ENCODE assay signal across 15 mouse cellular contexts in genomic region chr1:139032411-139032810, GRCm38 (mm10).
"Had no signal": no experiment of that assay in that cellular context is flagged by ENCODE, and none has a peak within 500 bp of the region (broad histone marks: within the 10 kb centered on the region; RNA-seq: fewer than 3 reads in every experiment).

No protein-coding gene starts in this region.

- H3K4me3 ChIP-seq: midbrain, embryonic 10.5 days; midbrain, embryonic 12.5 days; neural tube, embryonic 12.5 days; stomach, embryonic 15.5 days had no signal

- H3K36me3 ChIP-seq: midbrain, embryonic 10.5 days; midbrain, embryonic 12.5 days; neural tube, embryonic 12.5 days; stomach, embryonic 15.5 days had no signal

- H3K4me1 ChIP-seq: neural tube, embryonic 12.5 days; stomach, embryonic 15.5 days had no signal

- ATAC-seq: midbrain, embryonic 16.5 days had no signal

- H3K27me3 ChIP-seq: midbrain, embryonic 12.5 days; neural tube, embryonic 12.5 days; stomach, embryonic 15.5 days had no signal

- H3K9ac ChIP-seq: lung, embryonic 14.5 days; midbrain, embryonic 12.5 days; neural tube, embryonic 12.5 days; stomach, embryonic 15.5 days had no signal

- H3K4me2 ChIP-seq: lung, embryonic 14.5 days; midbrain, embryonic 12.5 days; neural tube, embryonic 12.5 days; stomach, embryonic 15.5 days had no signal

- H3K9me3 ChIP-seq: midbrain, embryonic 10.5 days; midbrain, embryonic 12.5 days; neural tube, embryonic 12.5 days; stomach, embryonic 15.5 days had no signal

- H3K27ac ChIP-seq: midbrain, embryonic 10.5 days; midbrain, embryonic 12.5 days; neural tube, embryonic 12.5 days; stomach, embryonic 15.5 days; stomach, postnatal 0 days had no signal

- DNase-seq: lung, adult 18-20 months; lung, embryonic 14.5 days; lung, postnatal 10 days; lung, postnatal 4 days; midbrain, embryonic 14.5 days; right cerebral cortex, postnatal 14 days; thymus, adult 2 months; thymus, postnatal 25 days; thymus, postnatal 4 days had no signal
